Mouse (Mus musculus): ENCODE results near the gene Pbxip1. TPM values are rescaled to one million over a fixed set of nuclear protein-coding genes. Genes with fewer than 3 reads are reported as not detected.

The Pbxip1 gene
- polyA plus RNA-seq, 1 experiment from 2014 or later = 40.4 TPM

GRCm38 (mm10) chr3:89437269-89437668, 763 bp downstream of the Pbxip1 start:
- Histone ChIP-seq H3K4me2 (replicated peaks) (peak overlapping the region; percentile 57), H3K27me3 (no peaks in the 10 kb centered on the region), H3K9me3 (replicated peaks) (no peaks in the 10 kb centered on the region), H3K36me3 (peaks cover 25% of the 10 kb centered on the region), H3K4me1 (peaks cover 22% of the 10 kb centered on the region), H3K4me3 (replicated peaks) (peak overlapping the region; percentile 52), H3K9ac (peak overlapping the region; percentile 57), H3K27ac (replicated peaks) (peak overlapping the region; percentile 70)
- no peak for ATAC-seq (ENCODE audit: insufficient number of reproducible peaks, low FRiP score, low TSS enrichment, low read depth)
- WGBS = 30% methylated on average over 5 of the region's 5 CpGs

DNA sequence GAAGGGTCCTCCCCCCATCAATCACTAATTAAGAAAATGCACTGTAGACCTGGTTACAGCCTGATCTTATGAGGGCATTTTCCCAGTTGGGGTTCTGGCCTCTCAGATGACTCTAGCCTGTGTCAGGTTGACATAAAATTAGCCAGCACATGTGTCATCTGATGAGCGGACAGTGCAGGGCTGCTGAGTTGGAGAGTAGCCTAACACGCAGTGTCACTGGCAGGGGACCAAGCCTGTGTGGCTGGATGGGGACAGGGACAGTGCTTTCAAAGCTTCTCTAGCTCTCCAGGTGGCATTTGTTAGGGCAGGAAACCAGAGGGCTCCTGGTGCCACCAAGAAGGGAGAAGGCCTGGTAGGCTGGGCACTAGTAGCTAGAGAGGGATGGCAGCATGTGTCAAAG, 4.2 kb downstream of the Pbxip1 start:
- Histone ChIP-seq H3K9ac (no peak overlapping the region), H3K4me3 (replicated peaks) (no peak overlapping the region), H3K9me3 (replicated peaks) (no peaks in the 10 kb centered on the region), H3K4me2 (replicated peaks) (no peak overlapping the region), H3K27me3 (no peaks in the 10 kb centered on the region), H3K36me3 (peaks cover 16% of the 10 kb centered on the region), H3K27ac (replicated peaks) (no peak overlapping the region), H3K4me1 (peaks cover 11% of the 10 kb centered on the region)
- WGBS = 93% methylated on average over 2 of the region's 2 CpGs
- ATAC-seq (ENCODE audit: insufficient number of reproducible peaks, low FRiP score, low TSS enrichment, low read depth) = no peak

DNA sequence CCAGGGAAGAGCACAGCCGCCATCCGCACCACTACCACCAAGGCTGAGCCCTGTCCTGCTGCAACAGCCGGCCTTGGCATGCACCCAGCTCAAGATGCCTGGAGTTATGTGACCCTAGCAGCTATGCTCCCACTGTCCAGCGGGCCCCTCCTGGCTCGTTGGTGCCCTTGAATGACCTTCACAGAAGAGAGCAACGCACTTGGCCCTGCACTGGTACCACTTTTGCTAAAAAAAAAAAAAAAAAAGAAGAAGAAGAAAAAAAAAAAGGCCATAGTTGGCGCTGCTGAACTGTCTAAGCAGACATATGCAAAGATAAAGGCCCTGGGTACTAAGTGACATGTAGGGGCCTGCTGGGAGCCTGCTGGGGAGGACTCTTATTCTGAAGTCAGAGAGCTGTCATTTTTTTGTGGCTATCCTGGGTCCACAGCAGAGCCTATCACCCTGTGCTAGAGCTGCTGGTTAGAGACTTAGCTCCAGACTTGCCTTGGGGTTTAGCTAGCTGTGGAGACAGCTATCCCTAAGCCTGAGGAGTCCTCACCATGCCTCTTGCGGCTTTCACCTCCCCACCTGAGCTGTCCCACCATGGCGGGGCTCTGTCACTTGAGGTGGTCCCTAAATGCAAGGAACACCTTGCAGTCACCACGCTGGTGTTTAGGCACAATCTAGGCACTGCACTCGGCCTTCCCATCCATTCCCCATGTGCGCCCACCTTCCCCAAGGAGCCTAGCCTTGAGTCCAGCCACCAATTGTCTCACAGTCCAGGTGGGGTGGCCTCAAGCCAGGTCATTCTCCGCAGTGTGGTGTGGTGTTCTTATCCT, 12.4 kb downstream of the Pbxip1 start:
- peak; percentile 24; the same call in 1 of the 2 replicates for ATAC-seq (ENCODE audit: insufficient number of reproducible peaks, low FRiP score, low TSS enrichment, low read depth)
- Histone ChIP-seq H3K4me3 (replicated peaks) (no peak overlapping the region), H3K9me3 (replicated peaks) (no peaks in the 10 kb centered on the region), H3K27ac (replicated peaks) (no peak overlapping the region; the same call in 1 of the 2 replicates), H3K27me3 (no peaks in the 10 kb centered on the region), H3K9ac (no peak overlapping the region), H3K36me3 (peaks cover 28% of the 10 kb centered on the region), H3K4me2 (replicated peaks) (no peak overlapping the region), H3K4me1 (peaks cover 11% of the 10 kb centered on the region)
- 53% methylated on average over 13 of the region's 13 CpGs for WGBS

DNA sequence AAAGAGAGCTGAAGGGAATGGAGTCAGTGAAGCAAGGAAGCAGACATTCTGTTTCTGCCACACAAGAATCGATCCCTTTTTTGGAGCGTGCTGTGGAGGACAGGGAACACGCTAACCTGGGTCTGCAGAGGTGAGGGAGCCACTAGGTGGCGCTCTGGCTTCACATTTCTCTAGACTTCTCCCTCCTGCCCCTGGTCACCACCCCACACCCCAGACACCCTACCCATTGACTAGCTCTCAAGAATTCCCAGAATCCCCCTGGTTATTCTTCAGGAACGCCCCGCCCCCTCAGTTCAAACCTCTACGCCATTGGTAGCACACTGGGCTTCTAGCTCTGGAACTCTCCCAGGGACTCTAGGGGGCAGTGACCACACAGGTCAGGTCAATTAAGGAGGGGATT, 13.0 kb downstream of the Pbxip1 start:
- no peaks in the 10 kb centered on the region for H3K27me3 ChIP-seq
- H3K4me3 ChIP-seq (replicated peaks) = no peak overlapping the region
- peak; percentile 56; the same call in 1 of the 2 replicates for ATAC-seq (ENCODE audit: insufficient number of reproducible peaks, low FRiP score, low TSS enrichment, low read depth)
- H3K27ac ChIP-seq (replicated peaks) = no peak overlapping the region
- H3K4me2 ChIP-seq (replicated peaks) = no peak overlapping the region
- H3K4me1 ChIP-seq = peaks cover 11% of the 10 kb centered on the region
- no peaks in the 10 kb centered on the region for H3K9me3 ChIP-seq (replicated peaks)
- 48% methylated on average over 7 of the region's 7 CpGs for whole genome bisulfite sequencing
- H3K9ac ChIP-seq = no peak overlapping the region
- H3K36me3 ChIP-seq = peaks cover 22% of the 10 kb centered on the region

- H3K36me3 ChIP-seq = peaks cover 5% of the 10 kb centered on the region; the same call in 1 of the 2 replicates
- WGBS = 86% methylated on average over 1 of the region's 1 CpGs
- no peaks in the 10 kb centered on the region for H3K27me3 ChIP-seq
- no peak overlapping the region for H3K4me2 ChIP-seq (replicated peaks)
- H3K4me1 ChIP-seq = peaks cover 13% of the 10 kb centered on the region
- no peak overlapping the region for H3K4me3 ChIP-seq (replicated peaks)
- H3K9me3 ChIP-seq (replicated peaks) = no peaks in the 10 kb centered on the region
- no peak overlapping the region for H3K27ac ChIP-seq (replicated peaks)
- H3K9ac ChIP-seq = no peak overlapping the region
- ATAC-seq (ENCODE audit: insufficient number of reproducible peaks, low FRiP score, low TSS enrichment, low read depth) = no peak
These were observed 15.4 kb downstream of the Pbxip1 start for GRCm38 (mm10) chr3:89451916-89452315.

- H3K36me3 ChIP-seq = no peaks in the 10 kb centered on the region
- H3K4me2 ChIP-seq (replicated peaks) = no peak within 1 kb of the TSS
- peaks cover 16% of the 10 kb centered on the region for H3K4me1 ChIP-seq
- no peak within 1 kb of the TSS for H3K9ac ChIP-seq
- WGBS = 57% methylated on average over 10 of the region's 10 CpGs
- no peaks in the 10 kb centered on the region for H3K27me3 ChIP-seq
- no peak for ATAC-seq (ENCODE audit: insufficient number of reproducible peaks, low FRiP score, low TSS enrichment, low read depth)
- H3K9me3 ChIP-seq (replicated peaks) = no peaks in the 10 kb centered on the region
- no peak within 1 kb of the TSS for H3K4me3 ChIP-seq (replicated peaks)
- no peak within 1 kb of the TSS for H3K27ac ChIP-seq (replicated peaks)
These were observed 18.1 kb downstream of the Pbxip1 start, which contains the start of gene Pmvk for GRCm38 (mm10) chr3:89454401-89455177. Pmvk (plus strand) TSS chr3:89454541.

DNA sequence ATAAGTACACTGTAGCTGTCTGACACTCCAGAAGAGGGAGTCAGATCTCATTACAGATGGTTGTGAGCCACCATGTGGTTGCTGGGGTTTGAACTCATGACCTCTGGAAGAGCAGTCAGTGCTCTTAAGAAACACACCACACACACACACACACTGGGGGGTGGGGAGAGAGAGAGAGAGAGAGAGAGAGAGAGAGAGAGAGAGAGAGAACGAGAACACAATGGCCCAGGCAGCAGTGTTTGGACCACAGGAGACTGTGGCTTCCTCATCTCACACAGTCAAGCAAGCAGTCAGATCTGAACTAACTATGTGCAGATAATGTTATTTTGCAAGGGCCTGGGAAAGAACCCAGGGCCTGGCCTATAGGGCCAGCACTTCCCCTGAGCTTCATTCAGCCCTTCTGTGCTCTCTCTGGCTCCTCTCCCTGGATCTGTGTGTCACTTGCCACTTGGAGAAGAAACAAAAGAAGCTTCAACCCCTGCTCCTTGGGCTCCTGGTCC, 19.3 kb downstream of the Pbxip1 start:
- no peak overlapping the region for H3K9ac ChIP-seq
- H3K36me3 ChIP-seq = no peaks in the 10 kb centered on the region
- peaks cover 19% of the 10 kb centered on the region for H3K4me1 ChIP-seq
- H3K9me3 ChIP-seq (replicated peaks) = no peaks in the 10 kb centered on the region
- 67% methylated on average over 1 of the region's 1 CpGs for WGBS
- no peaks in the 10 kb centered on the region for H3K27me3 ChIP-seq
- no peak overlapping the region for H3K4me3 ChIP-seq (replicated peaks)
- ATAC-seq (ENCODE audit: insufficient number of reproducible peaks, low FRiP score, low TSS enrichment, low read depth) = no peak
- no peak overlapping the region for H3K27ac ChIP-seq (replicated peaks)
- no peak overlapping the region for H3K4me2 ChIP-seq (replicated peaks)

GRCm38 (mm10) chr3:89456726-89457665, 20.5 kb downstream of the Pbxip1 start:
- no peaks in the 10 kb centered on the region for H3K36me3 ChIP-seq
- no peak overlapping the region for H3K9ac ChIP-seq
- H3K9me3 ChIP-seq (replicated peaks) = no peaks in the 10 kb centered on the region
- H3K4me2 ChIP-seq (replicated peaks) = no peak overlapping the region
- WGBS = 30% methylated on average over 10 of the region's 10 CpGs
- H3K27ac ChIP-seq (replicated peaks) = no peak overlapping the region
- H3K4me1 ChIP-seq = peaks cover 19% of the 10 kb centered on the region
- no peak overlapping the region for H3K4me3 ChIP-seq (replicated peaks)
- H3K27me3 ChIP-seq = no peaks in the 10 kb centered on the region
- ATAC-seq (ENCODE audit: insufficient number of reproducible peaks, low FRiP score, low TSS enrichment, low read depth) = peak; percentile 35; the same call in 1 of the 2 replicates

- H3K36me3 ChIP-seq = no peaks in the 10 kb centered on the region
- H3K9me3 ChIP-seq (replicated peaks) = no peaks in the 10 kb centered on the region
- H3K4me1 ChIP-seq = peaks cover 19% of the 10 kb centered on the region
- H3K27me3 ChIP-seq = no peaks in the 10 kb centered on the region
- H3K4me3 ChIP-seq (replicated peaks) = peak overlapping the region; percentile 66
- 44% methylated on average over 13 of the region's 13 CpGs for WGBS
- no peak for ATAC-seq (ENCODE audit: insufficient number of reproducible peaks, low FRiP score, low TSS enrichment, low read depth)
- peak overlapping the region; percentile 59 for H3K4me2 ChIP-seq (replicated peaks)
- peak overlapping the region; percentile 63; the same call in 1 of the 2 replicates for H3K27ac ChIP-seq (replicated peaks)
- H3K9ac ChIP-seq = no peak overlapping the region
These were observed 22.0 kb downstream of the Pbxip1 start for GRCm38 (mm10) chr3:89458372-89458964.

Data from embryonic facial prominence, embryonic 15.5 days (tissue).